Mouse (Mus musculus) adrenal gland, adult 8-10 months (tissue): ENCODE results near the gene Col18a1. TPM values are rescaled to one million over a fixed set of nuclear protein-coding genes. Genes with fewer than 3 reads are reported as not detected.
A peak's percentile ranks its signal among the peaks of the same experiment; 100 is the strongest.
"Not testable (repeated sequence)": the region's sequence is repeated elsewhere in the genome, so short reads cannot be mapped to it uniquely, and the experiment has no call there.

Experiments used
- DNase-seq: peaks from one replicate; pipeline ENCODE4 v3.0.0; 2022
- total RNA-seq, 4 experiments: library from RNA; stranded (reverse); gene quantifications; 2 replicates each; pipeline ENCODE4 v1.2.4; 2022

Col18a1 gene
- total RNA-seq, 4 experiments from 2014 or later: 41.9 to 49.0 (median 48.0) TPM

DNA sequence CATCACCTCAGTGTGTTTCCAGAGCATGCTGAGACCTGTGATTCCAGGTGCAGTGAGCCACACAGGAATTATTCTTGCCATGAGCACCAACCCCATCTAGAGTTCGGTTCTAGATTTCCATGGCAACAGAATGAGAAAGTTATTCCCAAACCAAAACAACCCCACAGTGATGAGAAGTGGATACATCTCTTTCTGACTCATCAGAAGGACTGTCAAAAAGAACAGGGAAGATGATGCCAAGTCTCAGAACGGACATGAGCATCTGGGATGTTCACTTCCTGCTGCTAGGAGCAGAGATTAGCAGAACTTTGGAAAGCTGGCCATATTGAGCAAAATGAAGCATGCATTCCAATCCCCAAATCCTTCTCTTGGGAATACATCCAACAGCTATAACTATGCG, 13.8 kb upstream of the Col18a1 start:
- no peak for DNase-seq

DNA sequence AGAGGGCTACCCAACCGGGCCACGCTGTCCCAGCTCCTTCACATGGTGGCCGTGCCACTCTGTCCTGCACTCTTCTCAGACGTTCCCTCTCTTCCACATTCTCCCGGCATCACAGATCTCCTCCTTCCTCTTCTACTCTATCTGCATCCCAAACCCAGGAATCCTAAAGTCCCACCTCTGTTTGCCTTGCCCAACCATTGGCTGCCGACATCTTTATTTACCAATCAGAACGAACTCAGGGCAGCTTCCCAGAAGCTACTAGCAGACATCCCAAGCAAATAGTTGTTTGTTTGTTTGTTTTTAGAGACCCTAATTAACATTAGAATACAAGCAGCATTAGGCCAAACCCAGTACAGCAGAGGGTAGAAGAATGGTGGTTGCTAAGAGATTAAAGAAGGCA, 12.3 kb upstream of the Col18a1 start:
- DNase-seq: no peak

DNA sequence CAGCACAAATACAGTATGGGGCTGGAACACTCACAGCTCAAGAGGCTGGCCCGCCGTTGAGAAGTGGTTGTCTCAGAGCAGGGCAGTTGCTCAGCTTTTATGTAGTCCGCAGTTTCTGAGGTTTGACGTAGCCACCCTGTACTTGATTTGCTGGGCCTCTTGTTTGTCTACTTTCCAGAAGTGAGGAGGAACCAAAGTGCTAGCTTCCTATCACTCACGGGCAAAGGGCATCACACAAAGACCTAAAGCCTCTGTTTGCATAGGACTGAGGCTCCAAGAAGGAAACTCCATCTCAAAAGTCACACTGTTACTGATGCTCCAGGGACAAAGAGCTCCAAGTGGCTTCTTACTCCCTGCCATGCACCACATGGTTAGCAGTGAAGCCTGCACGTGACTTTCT, 4.1 kb upstream of the Col18a1 start:
- DNase-seq: no peak

DNA sequence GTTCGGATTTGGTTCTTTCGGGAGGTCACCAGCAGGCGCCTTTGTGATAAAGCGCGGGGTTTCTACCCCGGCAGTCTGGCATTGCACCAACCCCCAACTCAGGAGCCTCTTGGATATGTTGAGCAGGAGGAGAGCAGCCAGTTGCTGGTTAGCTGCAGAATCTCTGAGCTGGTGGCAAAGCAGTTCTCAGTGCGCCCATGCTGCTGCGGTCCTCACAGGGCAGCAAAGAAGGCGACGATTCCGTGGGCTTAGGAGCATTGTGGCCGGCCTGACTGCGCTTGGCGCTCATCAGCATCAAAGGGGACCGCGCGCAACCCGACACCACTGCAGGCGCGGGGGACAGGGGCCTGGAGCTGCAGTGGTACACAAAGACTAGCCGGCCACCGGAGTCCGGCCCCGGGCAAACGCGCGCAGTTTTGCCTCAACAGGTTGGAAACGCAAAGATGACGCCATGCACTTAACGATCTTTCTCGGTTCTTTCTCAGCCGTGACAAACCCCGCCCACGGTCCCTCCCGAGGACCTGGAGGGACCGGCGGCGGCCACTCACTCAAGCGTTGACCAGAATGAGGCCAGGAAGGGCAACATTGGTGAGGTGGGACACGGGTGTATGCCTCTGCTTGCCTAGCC, 916 bp downstream of the Col18a1 start:
- DNase-seq: no peak

DNA sequence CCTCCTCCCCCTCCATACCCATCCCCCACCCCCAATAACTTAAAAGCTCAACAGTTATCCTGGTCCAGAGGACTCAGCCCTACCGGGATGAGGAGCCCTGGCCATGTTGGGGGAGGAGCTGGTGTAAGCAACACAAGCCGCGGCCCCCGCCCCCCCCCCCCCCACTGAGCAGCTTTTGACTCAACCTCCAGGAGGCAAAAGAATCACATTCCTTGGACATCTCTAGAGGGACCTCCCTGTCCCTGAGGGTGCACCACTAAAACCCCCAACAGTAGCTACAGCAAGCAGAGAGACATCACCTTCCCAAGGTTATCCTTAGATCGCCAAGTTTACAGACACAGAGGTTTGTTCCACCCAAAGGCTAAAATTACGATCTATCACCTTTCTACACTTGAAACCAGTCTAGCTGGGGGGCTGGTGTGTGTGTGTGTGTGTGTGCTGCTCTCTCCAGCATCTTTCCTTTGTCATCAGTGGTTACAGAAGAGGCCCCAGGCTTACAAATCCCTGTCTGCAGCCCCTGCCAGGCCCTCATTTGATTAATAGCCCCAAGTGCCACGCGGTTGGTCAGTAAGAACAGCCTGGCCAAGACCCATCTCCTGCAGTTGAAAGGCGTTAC, 1.8 kb downstream of the Col18a1 start:
- DNase-seq: no peak

DNA sequence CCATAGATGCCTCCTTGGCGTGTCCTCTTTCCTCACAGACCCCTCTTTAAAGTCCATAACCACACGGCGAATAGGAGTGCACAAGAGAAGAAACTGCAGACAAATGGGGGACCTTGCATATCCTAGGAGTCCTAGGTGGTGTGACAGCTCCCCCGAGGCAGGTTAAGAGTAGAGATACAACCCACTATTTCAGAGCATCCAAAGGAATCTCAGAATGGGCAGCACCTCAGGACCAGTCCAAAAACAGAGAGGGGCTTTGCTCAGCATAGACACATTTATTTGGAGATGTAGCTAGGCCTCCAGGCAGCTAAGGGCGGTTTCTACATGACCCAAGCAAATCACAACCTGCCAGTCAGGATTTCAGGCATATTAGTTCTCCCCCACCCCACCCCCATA, 2.3 kb downstream of the Col18a1 start:
- no peak for DNase-seq

DNA sequence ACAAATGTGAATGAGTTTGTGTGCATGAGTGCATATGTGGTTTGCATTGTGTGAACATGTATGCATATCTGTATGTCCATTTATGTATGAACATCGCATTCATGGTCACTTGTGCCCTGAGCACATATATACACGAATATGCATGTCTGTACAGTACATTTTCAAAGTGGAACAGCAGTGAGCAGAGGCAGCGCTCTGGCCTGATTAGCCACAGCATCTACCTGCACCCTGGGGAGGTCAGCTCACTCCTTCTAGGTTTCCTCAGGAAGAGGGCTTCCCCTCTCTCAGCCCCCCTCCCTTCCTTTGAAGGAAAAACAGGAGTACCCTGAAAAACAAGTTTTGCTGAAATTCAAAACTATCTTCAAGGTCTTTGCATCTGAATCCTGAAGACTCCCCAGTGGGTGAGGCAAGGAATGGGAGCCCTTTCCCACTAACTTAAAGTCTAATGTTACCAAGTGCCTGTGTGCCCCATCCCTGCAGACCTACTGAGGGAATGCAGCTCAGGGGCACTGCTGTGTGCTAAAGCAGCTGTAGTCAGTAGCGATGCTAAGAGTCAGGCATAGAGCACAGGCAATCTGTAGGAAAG, 2.9 kb downstream of the Col18a1 start:
- no peak for DNase-seq

DNA sequence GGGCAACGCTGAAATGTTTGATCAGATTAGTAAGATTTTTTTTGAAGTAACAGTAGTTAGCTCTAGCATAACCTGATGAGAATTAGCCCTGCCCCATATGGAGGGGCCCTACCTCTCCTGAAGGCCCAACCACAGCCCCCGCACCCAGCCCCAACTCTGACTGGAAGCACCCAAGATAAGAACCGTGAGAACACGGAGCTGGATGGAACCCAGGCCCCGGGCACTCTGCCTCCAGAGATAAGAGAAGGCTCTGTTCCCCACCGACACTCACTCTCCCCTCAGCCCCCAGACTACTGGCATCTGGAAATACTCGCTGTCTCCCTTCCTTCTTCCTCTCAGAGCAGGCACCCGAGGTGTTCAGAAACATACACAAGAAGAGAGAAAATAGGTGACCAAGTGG, 6.8 kb downstream of the Col18a1 start:
- DNase-seq: no peak

DNA sequence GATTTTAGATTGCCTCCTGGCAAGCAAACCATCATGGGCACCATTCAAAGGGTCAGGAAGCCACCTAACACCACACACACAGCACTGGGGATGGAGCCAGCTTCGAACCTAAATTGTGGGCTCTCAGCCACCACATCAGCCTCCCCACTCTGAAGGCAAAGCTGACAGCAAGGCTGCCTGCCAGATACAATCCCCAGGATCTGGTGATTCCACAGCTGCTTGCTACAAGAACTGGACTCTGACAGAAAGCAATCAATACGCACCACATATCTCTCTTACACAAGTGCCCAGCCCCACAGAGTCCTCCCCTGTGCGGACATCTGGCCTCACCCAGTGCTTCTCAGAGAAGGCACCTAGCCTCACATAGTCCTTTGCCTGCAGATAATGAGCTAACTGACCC, 7.4 kb downstream of the Col18a1 start:
- no peak for DNase-seq

DNA sequence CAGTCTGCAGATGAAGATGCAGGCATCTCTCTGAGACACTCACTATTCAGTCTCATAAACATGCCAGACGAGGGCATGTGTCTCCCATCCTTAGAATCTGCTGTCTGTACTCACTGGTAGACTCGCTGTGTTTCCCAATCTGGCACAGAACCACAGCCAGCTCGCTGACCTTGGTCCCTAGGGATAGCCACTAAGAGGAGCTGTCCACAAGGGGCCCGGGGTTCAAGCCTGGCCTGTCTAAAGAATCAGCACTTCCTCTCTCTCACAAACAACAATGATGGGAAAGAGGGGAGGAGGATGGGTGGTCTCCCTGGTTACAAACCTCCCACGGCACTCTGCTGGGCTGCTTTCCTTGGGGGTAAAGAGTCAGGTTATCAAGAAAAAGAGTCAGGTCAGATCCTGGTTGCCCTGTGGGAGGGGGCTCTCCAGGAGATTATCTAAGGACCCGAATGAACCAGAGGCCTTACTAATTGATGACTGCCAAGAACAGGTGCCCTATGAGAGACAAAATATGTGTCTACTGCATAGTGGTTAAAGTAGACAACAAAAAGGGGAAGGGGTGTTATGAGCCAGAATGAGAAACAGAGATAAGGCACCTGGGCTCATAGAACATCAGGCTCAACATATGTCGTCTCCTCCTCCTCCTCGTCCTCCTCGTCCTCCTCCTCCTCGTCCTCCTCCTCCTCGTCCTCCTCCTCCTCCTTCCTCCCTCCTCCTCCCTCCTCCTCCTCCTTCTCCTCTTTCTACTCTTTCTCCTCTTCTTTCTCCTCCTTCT, 8.9 kb downstream of the Col18a1 start:
- peak; percentile 66 for DNase-seq

DNA sequence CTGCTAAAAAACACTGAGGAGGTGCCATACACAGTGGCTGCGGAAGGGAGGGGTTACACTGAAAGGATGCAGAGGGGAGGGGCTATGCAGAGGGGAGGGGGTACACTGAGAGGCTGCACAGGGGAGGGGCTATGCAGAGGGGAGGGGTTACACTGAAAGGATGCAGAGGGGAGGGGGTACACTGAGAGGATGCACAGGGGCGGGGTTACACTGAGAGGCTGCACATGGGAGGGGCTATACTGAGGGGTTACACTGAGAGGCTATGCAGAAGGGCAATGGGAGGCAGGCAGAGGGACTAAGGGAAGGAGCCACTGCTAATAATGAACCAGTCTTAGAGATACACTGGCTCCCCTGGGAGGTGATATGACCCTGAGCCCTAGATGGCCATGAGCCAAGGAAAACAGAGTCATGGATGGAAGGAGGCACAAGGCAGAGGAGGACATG, 14.1 kb downstream of the Col18a1 start:
- no peak for DNase-seq

DNA sequence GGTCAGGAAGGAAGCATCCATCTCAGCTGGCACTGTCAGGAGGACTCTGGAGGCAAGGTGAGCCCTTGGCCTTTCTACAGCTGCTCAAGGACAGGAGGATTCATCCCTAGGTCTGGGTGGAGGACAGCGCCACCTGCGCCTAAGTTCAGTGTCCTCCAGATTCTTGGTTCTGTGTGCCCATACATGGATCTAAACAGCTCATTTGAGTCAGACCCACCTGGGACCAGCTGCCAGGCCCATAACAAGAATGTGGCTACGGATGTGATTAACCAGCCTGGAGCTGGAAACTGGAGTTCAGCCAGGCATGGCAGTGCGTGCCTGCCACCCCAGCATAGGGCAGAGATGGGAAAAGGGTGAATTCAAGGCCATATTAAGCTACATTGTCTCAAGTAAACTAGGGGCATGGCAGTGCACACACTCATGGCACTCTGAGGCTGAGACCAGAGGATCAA, 14.8 kb downstream of the Col18a1 start:
- no peak for DNase-seq

DNA sequence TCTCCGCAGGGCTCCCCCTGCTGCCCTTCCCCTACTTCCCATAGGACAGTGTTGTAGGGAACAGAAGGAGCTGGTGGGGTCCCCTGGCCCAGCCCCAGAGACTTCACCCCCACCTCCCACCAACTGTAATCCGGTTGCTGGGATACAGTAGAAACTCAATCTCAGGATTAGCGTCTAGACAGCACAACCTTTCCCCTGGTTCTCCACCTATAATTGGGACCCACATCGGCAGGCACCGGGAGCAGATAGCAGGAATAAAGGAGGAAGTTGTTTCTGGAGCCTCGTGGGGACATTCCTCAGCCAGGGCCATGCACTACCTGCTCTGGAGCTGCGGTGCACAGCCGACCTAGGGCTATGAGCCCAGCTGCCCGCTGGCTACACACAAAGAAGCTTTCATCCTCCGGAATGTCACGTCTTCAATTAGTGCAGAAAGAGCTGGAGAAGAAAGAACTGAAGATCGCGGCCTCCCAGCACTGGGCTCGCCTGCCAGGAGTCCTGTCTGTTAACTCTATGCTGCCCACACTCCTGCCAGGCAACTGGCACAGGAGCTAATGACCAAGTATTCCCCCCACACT, 15.3 kb downstream of the Col18a1 start:
- no peak for DNase-seq

DNA sequence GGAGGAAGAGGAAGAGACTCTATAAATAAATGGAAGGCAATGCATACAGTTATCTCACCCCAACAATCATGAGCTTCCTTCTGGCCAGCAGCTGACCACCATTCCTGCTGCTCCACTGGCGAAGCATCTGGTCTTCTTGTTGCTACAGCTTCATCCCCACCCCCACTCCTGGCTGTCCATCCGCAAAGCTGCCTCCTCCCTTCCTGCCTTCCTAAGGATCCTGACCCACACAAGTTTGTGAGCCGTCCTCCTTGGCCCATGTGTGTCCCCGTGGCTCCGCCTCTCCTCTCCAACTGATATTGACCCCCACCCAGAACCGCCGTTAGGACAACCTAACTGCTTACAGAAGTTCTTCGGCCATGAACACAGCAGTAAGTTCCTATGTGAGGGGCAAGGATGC, 16.3 kb downstream of the Col18a1 start:
- no peak for DNase-seq

DNA sequence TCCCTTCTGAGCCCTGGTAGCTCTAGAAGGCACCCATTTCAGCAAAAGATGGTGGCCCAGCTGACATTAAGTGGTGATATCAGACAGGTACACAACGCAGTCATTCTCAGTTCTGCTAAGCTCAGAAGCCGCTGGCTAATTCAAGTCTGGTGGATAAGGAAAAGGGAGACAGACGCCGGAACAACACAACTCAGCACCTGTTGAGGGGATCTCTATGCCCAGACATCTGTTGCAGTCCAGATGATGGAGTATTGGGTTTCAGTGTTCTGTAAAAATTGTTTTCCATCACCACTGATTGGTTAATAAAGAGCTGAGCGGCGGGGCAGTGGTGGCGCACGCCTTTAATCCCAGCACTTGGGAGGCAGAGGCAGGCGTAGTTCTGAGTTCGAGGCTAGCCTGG, 18.8 kb downstream of the Col18a1 start:
- DNase-seq: no peak

DNA sequence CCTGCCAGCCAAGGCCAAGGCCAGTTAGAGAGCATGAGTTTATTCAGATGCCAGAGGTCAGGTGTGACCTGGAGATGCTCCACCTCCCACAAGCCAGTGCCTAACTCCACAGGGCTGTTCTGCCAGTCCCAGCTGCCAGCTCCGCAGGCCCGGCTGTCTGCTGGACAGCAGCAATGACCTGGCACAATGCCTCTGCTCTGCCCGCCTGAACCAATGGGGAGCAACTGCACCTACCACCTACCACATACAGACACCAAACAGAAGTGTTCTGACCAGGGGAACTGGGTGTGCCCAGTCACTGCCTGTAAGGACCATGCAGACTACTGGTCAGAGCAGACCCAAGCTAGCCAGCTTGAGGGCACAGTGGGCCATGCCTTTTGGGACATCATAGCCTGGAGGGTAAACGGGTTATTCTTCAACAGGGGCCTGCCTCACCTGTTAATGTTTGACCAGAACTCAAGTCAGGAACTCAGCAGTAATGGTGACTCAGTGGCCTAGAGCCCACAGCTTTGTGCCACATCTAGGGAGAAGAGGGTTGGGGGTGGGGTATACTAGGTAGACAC, 19.4 kb downstream of the Col18a1 start:
- DNase-seq: peak; percentile 48

DNA sequence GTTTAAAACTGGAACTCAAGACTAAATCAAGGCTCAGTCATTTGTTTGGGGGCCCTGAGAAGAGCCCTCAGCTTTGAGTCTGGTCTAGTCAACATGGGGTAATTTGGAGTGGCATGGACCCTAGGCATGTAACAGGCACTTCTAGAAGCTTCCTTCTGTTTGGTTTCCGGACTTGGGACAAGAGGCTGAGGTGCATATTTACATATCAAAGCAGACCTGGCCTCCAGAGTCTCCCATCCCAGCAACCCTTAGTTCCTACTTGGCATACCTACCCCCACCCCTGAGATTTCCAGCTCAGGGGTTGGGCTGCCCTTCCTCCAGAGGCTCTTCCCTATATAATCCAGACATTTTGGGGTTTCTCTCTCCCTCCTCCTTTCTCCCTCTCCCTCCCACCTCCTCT, 20.4 kb downstream of the Col18a1 start:
- DNase-seq: no peak

DNA sequence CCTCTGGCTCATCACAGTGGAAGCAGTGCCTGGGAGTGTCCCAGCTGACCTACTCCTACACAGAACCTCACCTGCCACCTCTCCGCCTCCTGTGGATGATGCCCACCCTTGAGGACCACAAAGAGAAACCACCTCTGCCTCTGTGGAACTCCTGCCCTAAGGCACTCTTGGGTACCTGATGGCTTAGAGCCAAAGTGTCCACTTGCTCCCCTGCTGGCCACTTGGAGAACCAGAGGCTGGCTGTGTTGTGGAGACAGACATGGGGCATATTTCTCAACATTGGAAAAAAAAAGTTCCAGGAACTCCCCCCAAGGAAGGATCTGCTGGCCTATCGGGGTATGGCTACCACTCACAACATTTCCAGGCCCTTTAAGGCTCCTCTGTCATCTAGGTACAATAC, 22.0 kb downstream of the Col18a1 start:
- no peak for DNase-seq

DNA sequence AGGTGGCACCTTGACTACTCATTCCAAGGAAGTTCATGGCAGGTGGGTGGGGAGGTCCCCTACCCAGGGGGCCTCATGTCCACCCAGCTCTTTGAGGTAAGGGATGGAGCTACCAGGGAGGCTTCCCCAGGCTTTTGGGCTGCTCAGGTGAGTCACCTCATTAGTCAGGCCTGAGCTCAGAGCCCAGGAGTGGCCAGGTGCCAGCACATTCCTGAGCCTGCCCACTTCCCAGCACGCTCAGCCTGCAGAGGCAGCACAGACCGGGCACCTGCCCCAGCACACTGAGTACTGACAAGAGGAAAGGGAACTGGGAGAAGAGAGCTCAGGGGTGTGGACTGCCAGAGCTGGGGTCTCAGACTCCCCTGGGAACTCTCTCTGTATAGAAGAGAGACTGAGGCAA, 24.0 kb downstream of the Col18a1 start:
- DNase-seq: no peak

DNA sequence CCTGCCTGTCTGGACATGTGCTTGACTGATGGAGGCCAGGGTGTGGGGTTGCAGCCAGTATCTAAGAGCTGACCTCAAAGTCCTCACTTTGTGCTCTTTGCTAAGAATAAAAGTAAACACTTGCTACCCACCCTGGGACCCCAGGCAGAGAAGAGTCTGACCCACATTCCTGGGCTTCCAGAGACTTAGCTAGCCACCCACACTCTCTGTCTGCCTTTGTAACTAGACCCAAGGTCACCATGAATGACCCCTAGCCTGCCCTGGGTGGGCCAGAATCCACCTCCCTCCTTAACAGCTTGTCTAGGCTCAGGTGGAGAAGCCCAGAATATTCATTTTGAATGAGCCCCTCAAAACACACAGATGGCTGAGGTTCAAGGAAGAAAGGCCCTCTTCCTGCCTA, 28.0 kb downstream of the Col18a1 start:
- DNase-seq: no peak

DNA sequence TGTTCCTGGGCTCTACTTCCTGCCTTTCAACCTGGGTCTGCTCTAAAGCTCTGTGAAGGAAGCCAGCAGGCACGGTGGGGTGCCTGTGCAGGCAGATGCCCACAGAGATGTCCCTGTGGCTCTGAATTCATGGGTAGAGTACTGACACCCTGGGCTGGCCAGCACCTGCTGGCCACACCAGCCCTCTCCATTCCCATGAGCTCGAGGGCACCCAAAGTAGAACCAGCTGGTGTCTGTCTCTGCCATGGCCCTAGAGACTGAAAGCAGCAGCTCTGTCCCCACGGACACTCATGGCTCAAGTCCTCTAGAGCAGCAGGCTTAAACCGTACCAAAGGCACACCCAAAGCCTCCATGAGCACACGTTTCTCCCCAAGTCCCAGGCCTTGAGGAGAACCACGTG, 30.1 kb downstream of the Col18a1 start:
- DNase-seq: no peak

DNA sequence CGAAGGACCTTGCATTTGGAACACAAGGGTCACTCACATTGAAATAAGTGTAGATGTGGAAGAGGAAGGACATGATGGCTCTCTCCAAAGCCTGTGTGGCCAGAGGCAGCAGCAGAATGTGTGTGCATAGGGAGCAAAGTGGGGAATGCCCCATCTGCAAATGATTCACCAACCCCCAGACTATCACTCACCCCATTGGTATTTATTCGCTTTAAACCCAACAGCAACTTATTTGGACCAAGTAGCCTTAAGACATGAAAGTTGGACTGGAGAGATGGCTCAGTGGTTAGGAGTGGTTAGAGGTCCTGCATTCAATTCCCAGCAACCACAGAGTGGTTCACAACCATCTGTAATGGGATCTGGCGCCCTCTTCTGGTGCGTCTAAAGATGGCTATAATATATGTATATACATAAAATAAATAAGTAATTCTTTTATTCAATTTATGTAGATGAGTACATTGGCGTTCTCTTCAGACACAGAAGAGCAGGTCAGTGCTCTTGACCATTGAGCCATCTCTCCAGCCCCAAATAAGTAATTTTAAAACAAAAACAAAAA, 31.0 kb downstream of the Col18a1 start:
- DNase-seq: no peak

DNA sequence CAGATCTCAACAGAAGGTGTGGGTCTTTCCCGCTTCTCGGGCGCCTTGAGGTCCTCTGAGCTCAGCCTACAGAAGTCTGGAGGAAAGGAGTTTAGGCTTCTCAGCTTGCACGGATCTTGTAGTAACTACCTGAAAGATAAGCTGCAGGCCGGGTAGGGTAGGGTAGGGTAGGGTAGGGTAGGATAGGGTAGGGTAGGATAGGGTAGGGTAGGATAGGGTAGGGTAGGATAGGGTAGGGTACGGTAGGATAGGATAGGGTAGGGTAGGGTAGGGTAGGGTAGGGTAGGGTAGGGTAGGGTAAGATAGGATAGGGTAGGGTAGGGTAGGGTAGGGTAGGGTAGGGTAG, 31.6 kb downstream of the Col18a1 start:
- DNase-seq: not testable (repeated sequence)
